Mouse (Mus musculus): ENCODE data around the gene Cic. TPM values are rescaled to one million over a fixed set of nuclear protein-coding genes. Genes with fewer than 3 reads are reported as not detected.

Gene Cic
- polyA plus RNA-seq, 1 experiment, result 128 TPM

DNA sequence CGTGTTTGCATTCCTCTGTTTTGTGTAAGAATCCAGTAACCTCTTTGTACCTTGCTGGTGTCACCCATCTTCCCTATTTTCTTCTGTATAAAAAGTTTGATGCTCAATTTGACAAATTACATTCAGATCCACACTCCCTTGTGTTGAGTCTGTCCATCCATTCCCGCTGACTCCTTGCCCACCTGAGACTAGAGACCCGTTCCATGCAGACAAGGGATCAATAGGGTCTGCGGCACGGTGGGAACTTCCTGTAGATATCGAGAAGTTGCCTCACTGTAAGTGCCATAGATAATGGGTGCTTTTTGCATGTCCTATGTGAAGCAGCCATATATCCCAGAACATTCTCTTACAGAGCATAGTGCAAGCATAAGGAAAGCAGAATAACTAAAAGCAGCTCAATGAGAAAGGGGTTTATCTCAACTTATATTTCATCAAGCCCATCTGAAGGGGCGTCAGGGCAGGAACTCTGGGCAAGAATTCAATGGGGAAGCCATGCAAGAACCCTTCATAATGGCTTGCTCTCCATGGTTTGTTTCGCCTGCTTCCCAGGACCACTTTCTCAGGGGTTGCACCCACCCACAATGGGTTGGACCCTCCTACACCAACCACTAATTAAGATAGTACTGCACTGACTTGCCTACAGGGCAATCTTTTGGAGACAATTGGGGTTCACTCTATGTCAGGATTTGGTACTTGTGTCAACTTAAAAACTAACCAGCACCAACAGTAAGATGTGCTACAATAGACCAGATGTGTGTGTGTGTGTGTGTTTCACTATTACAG, 1.1 kb upstream of the Cic start:
- Histone ChIP-seq H3K4me1 (ENCODE audit: control insufficient read depth, insufficient read depth, low read length) (peaks cover 5% of the 10 kb centered on the region), H3K36me3 (ENCODE audit: control insufficient read depth, insufficient read depth, low read length, poor library complexity, severe bottlenecking) (no peaks in the 10 kb centered on the region), H3K27ac (ENCODE audit: insufficient read depth, low read length) (peak overlapping the region; percentile 70; the same call in 1 of the 2 replicates), H3K27me3 (ENCODE audit: control insufficient read depth, insufficient read depth, low read length, poor library complexity, severe bottlenecking) (no peaks in the 10 kb centered on the region), H3K9me3 (replicated peaks; ENCODE audit: control insufficient read depth, insufficient read depth, low read length, poor library complexity, severe bottlenecking) (no peaks in the 10 kb centered on the region), H3K4me3 (ENCODE audit: low read depth, low read length) (no peak overlapping the region), H3K9ac (ENCODE audit: low read depth, poor library complexity, severe bottlenecking) (peak overlapping the region; percentile 75)
- TF ChIP-seq EP300 (IDR thresholded peaks at IDR 0.05; ENCODE audit: insufficient read depth, low read depth, low read length) (no peak), CTCF (IDR thresholded peaks at IDR 0.05; ENCODE audit: low read depth, low read length) (no peak), POLR2A (IDR thresholded peaks at IDR 0.05; ENCODE audit: insufficient read depth, low read length) (no peak)

DNA sequence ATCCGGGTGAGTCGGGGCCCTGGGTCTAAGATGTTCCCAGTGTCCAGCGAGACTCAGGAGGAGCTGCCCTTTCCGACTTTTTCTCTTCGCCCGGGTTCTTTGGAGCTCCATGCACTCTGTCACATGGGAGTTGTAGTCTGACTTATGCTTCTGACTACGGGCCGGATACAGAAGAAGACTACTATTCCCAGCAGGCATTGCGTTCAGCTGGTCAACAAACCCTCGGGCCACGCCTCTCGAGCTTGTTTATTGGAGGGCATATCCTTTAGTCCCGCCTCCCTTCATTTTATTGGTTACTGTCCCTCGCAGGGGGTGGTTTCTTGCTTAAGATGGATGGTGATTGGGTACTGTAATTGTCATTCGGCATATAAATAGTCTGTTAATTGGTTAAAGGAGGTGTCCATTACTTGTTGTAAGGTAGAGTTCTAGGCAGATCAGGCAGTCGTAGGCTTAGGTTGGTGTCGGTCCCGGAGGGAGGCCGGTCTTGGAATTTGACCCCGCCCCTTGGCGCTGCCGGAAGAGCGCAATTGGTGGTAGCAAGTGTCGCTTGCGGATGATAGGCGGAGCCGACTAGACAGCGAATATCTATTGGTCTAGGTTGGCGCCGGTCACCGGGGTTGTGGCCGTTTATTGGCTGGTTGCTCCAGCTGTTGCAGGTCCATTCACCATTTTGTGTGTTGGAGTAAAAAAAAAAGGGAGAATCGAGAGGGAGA, 403 bp downstream of the Cic start:
- H3K4me3 ChIP-seq (ENCODE audit: low read depth, low read length), result peak overlapping the region; percentile 78
- peak overlapping the region; percentile 35 for H3K27ac ChIP-seq (ENCODE audit: insufficient read depth, low read length)
- no peaks in the 10 kb centered on the region for H3K9me3 ChIP-seq (replicated peaks; ENCODE audit: control insufficient read depth, insufficient read depth, low read length, poor library complexity, severe bottlenecking)
- H3K36me3 ChIP-seq (ENCODE audit: control insufficient read depth, insufficient read depth, low read length, poor library complexity, severe bottlenecking), result no peaks in the 10 kb centered on the region
- TF ChIP-seq POLR2A (IDR thresholded peaks at IDR 0.05; ENCODE audit: insufficient read depth, low read length) (no peak), EP300 (IDR thresholded peaks at IDR 0.05; ENCODE audit: insufficient read depth, low read depth, low read length) (no peak), CTCF (IDR thresholded peaks at IDR 0.05; ENCODE audit: low read depth, low read length) (no peak)
- peaks cover 4% of the 10 kb centered on the region for H3K4me1 ChIP-seq (ENCODE audit: control insufficient read depth, insufficient read depth, low read length)
- peak overlapping the region; percentile 86 for H3K9ac ChIP-seq (ENCODE audit: low read depth, poor library complexity, severe bottlenecking)
- no peaks in the 10 kb centered on the region for H3K27me3 ChIP-seq (ENCODE audit: control insufficient read depth, insufficient read depth, low read length, poor library complexity, severe bottlenecking)

DNA sequence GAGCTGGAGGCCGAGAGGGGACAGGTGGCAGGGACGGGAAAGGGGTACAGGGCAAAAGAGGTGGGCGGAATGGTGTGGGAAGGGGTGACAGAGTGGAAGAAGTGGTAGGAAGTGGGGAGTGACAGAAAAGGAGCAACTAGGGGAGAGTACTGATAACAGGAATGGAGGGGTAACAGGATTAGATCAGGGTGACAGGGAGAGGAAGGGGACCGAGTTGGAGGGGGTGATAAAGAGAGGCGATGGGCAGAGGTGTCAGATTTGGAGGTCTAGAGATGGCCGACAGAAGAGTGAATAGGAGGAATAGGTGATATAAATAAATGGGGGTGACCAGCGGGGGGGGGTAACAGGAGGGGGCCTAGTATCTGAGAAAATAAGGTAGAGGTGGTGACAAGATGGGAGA, 1.1 kb downstream of the Cic start:
- TF ChIP-seq POLR2A (IDR thresholded peaks at IDR 0.05; ENCODE audit: insufficient read depth, low read length) (no peak), EP300 (IDR thresholded peaks at IDR 0.05; ENCODE audit: insufficient read depth, low read depth, low read length) (no peak), CTCF (IDR thresholded peaks at IDR 0.05; ENCODE audit: low read depth, low read length) (no peak)

DNA sequence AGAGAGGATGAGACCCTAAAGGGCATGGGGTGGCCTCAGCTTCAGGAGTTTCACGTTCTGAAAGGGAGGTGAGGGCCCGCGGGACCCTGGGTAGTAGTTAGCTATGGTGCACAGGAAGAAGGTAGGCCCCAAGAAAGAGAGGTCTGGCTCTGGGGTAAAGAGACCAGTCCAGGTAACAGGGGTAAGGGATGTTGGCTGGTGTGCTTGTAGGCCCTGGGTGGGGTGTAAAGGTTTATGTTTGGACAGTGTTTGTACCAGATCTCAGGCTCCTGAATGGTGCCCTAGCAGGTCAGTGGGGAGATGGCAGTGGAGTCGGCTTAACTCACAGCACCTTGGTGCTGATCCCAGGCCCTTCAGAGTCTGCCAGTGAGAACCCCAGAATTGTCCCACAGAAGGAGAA, 1.5 kb downstream of the Cic start:
- H3K36me3 ChIP-seq (ENCODE audit: control insufficient read depth, insufficient read depth, low read length, poor library complexity, severe bottlenecking), result no peaks in the 10 kb centered on the region
- H3K4me1 ChIP-seq (ENCODE audit: control insufficient read depth, insufficient read depth, low read length), result peaks cover 4% of the 10 kb centered on the region
- TF ChIP-seq CTCF (IDR thresholded peaks at IDR 0.05; ENCODE audit: low read depth, low read length) (no peak), POLR2A (IDR thresholded peaks at IDR 0.05; ENCODE audit: insufficient read depth, low read length) (no peak), EP300 (IDR thresholded peaks at IDR 0.05; ENCODE audit: insufficient read depth, low read depth, low read length) (no peak)
- H3K27me3 ChIP-seq (ENCODE audit: control insufficient read depth, insufficient read depth, low read length, poor library complexity, severe bottlenecking), result no peaks in the 10 kb centered on the region
- H3K27ac ChIP-seq (ENCODE audit: insufficient read depth, low read length), result no peak overlapping the region
- peak overlapping the region; percentile 82 for H3K9ac ChIP-seq (ENCODE audit: low read depth, poor library complexity, severe bottlenecking)
- H3K9me3 ChIP-seq (replicated peaks; ENCODE audit: control insufficient read depth, insufficient read depth, low read length, poor library complexity, severe bottlenecking), result no peaks in the 10 kb centered on the region
- H3K4me3 ChIP-seq (ENCODE audit: low read depth, low read length), result peak overlapping the region; percentile 78

More for the DNA sequence above, 1.1 kb downstream of the Cic start:
- Histone ChIP-seq H3K9ac (ENCODE audit: low read depth, poor library complexity, severe bottlenecking) (peak overlapping the region; percentile 82), H3K27ac (ENCODE audit: insufficient read depth, low read length) (peak overlapping the region; percentile 10; the same call in 1 of the 2 replicates), H3K36me3 (ENCODE audit: control insufficient read depth, insufficient read depth, low read length, poor library complexity, severe bottlenecking) (no peaks in the 10 kb centered on the region), H3K9me3 (replicated peaks; ENCODE audit: control insufficient read depth, insufficient read depth, low read length, poor library complexity, severe bottlenecking) (no peaks in the 10 kb centered on the region), H3K27me3 (ENCODE audit: control insufficient read depth, insufficient read depth, low read length, poor library complexity, severe bottlenecking) (no peaks in the 10 kb centered on the region), H3K4me3 (ENCODE audit: low read depth, low read length) (peak overlapping the region; percentile 78), H3K4me1 (ENCODE audit: control insufficient read depth, insufficient read depth, low read length) (peaks cover 4% of the 10 kb centered on the region)

DNA sequence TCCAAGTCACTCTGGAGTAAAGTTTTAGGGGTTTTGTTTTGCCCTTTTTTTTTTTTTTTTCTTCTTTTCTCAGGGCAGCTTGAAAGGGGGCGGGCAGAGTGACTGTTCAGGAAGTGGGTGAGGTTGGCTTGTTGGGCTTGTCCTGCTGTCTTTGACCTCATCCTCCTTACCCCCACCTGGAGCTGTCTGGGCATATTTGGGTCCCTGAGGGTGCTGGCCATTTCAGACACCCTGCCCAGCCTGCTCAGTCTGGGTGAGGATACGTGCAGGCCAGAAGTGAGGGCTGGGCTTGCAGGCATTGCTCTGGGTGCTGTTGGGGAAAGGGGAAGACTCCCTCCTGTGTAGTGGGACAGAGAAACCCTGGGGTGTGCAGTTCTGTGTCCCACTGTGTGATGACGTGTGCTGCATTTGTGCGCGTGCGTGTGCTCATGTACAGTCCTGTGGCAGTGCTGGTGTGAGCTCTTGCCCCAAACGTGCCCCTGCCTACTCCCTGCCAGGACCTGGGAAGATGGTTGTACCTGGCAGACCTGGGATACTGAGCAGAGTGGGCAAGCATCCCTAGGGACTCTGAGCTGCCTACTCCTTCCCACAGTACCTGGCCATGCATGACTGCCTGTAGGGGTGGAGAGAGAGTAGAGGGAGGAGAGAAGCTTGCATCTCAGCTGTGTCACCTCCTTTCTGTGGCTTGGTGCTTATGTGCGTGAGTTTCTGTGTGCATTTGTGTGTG, 2.2 kb downstream of the Cic start:
- peaks cover 4% of the 10 kb centered on the region for H3K4me1 ChIP-seq (ENCODE audit: control insufficient read depth, insufficient read depth, low read length)
- TF ChIP-seq EP300 (IDR thresholded peaks at IDR 0.05; ENCODE audit: insufficient read depth, low read depth, low read length) (no peak), CTCF (IDR thresholded peaks at IDR 0.05; ENCODE audit: low read depth, low read length) (no peak), POLR2A (IDR thresholded peaks at IDR 0.05; ENCODE audit: insufficient read depth, low read length) (no peak)
- H3K4me3 ChIP-seq (ENCODE audit: low read depth, low read length), result no peak overlapping the region
- H3K9me3 ChIP-seq (replicated peaks; ENCODE audit: control insufficient read depth, insufficient read depth, low read length, poor library complexity, severe bottlenecking), result no peaks in the 10 kb centered on the region
- H3K36me3 ChIP-seq (ENCODE audit: control insufficient read depth, insufficient read depth, low read length, poor library complexity, severe bottlenecking), result no peaks in the 10 kb centered on the region
- no peak overlapping the region for H3K27ac ChIP-seq (ENCODE audit: insufficient read depth, low read length)
- no peaks in the 10 kb centered on the region for H3K27me3 ChIP-seq (ENCODE audit: control insufficient read depth, insufficient read depth, low read length, poor library complexity, severe bottlenecking)
- H3K9ac ChIP-seq (ENCODE audit: low read depth, poor library complexity, severe bottlenecking), result peak overlapping the region; percentile 82; the same call in 1 of the 2 replicates
